Mouse (Mus musculus): ENCODE measurements at regions not wholly inside any gene's neighbourhood (a gene's known extent, or its start where the extent isn't known, plus 50 kb on each side); places are given as distances from the start of the nearest gene placed in this dataset.
"Not testable (repeated sequence)": the region's sequence is repeated elsewhere in the genome, so short reads cannot be mapped to it uniquely, and the experiment has no call there.

DNA sequence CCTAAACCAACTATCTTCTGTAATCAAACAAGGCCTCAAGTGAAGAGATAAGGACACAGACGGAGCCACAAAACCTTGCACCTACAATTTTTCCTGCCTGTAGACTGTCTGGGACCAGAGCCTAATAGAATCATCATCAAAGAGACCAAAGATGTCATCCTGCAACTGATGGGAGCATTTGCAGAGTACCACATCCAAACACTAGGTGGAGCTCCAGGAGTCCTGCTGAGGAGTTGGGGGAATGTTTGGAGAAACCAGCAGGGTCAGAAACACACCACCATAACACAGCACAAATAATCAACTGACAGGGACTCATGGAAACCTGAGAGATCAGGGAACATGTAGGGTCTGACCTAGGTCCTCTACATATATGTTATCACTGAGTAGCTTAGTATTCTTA, 160.9 kb downstream of the Gm6760 start:
- TF ChIP-seq CTCF (IDR thresholded peaks at IDR 0.05; ENCODE audit: low read depth): peak; percentile 71
- ATAC-seq: no peak
- no peaks in the 10 kb centered on the region for H3K27me3 ChIP-seq (replicated peaks; ENCODE audit: control insufficient read depth, insufficient read depth, low read length)
- 19% methylated on average over 1 of the region's 1 CpGs for WGBS
- no peaks in the 10 kb centered on the region for H3K36me3 ChIP-seq (ENCODE audit: control insufficient read depth, insufficient read depth)
- no peak overlapping the region for H3K4me2 ChIP-seq (replicated peaks; ENCODE audit: low read depth)
- no peaks in the 10 kb centered on the region for H3K9me3 ChIP-seq (ENCODE audit: control insufficient read depth)
- H3K9ac ChIP-seq (ENCODE audit: low read depth, low read length): no peak overlapping the region
- no peaks in the 10 kb centered on the region for H3K4me1 ChIP-seq (replicated peaks; ENCODE audit: control insufficient read depth, insufficient read depth, low read length)
- H3K27ac ChIP-seq (ENCODE audit: low read depth, low read length): no peak overlapping the region
- no peak overlapping the region for H3K4me3 ChIP-seq (ENCODE audit: low read depth, low read length)

DNA sequence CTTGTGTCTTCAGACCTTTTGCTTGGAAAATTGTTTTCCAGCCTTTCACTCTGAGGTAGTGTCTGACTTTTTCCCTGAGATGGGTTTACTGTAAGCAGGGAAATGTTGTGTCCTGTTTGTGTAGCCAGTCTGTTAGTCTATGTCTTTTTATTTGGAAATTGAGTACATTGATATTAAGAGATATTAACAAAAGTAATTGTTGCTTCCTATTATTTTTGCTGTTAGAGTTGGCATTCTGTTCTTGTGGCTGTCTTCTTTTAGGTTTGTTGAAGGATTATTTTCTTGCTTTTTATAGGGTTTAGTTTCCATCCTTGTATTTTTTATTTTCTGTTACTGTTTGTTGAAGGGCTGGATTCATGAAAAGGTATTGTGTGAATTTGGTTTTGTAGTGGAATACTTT, 179.6 kb downstream of the Gm6760 start:
- H3K36me3 ChIP-seq (ENCODE audit: control insufficient read depth, insufficient read depth); H3K4me1 ChIP-seq (replicated peaks; ENCODE audit: control insufficient read depth, insufficient read depth, low read length); H3K4me2 ChIP-seq (replicated peaks; ENCODE audit: low read depth); ATAC-seq; H3K27me3 ChIP-seq (replicated peaks; ENCODE audit: control insufficient read depth, insufficient read depth, low read length); H3K4me3 ChIP-seq (ENCODE audit: low read depth, low read length); H3K27ac ChIP-seq (ENCODE audit: low read depth, low read length); H3K9ac ChIP-seq (ENCODE audit: low read depth, low read length); H3K9me3 ChIP-seq (ENCODE audit: control insufficient read depth): not testable (repeated sequence)
